Mouse (Mus musculus) thymus, postnatal 25 days (tissue): ENCODE results near the gene Pxk.
A peak's percentile ranks its signal among the peaks of the same experiment; 100 is the strongest.

Experiments
- DNase-seq: peaks from one replicate; pipeline ENCODE4 v3.0.0; 2022

Gene Pxk

DNA sequence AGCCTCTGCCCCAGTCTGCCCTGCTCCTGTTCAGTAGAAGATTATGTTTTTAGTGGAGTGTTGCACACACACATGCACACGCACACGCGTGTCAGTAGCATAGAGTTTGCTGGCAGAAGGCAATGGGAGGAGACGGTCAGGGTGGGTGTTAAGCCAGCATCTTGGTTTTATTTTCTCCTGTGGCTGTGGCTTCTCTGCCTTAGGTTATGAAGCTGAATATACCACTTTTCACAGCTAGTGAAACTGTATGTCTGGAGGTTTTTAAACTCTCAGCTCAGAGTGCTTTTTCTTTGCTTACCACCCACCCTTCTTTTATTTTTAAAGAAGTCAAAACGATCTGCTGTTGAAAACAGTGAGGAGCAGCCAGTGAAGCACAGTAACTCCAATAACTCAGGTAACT is 53.7 kb downstream of the Pxk start:
- DNase-seq: no peak

DNA sequence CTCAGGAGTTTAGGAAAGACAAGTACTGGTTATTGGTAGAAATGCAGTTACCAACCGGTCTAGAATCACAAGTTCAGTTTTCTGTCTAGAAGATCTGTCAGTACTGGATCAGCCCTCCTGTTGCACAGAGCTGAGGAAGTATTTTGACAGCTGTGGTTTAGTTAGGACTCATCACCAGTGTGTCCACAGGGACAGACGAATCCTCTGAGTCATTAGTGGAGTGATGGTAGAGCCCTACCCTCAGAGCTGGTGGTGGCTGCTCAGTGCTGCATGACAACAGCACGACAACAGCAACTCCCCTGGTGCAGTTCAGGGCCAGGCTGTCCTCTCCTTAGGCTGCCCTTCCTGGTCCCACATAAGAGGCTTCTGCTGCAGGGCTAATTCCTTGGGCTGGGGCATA is 56.1 kb downstream of the Pxk start:
- no peak for DNase-seq

DNA sequence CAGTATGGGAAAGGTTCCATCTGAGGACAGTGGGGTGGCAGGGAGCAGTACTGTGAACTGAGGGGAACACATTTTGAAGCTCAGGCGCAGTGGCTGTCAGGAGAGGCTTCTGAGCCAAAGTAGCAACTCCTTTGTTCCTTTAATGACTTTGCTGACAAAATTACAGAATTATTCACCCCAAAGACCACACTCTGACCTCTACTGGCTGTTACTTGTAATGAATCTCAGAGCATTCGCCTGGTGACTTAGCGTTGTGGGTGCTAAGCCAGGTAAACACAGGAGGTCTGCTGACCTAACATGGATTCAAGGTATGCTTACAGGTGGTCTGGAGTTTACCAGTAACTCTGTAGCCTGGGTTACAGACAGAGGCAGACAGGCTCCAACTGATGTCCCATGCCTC is 58.9 kb downstream of the Pxk start:
- DNase-seq: no peak

DNA sequence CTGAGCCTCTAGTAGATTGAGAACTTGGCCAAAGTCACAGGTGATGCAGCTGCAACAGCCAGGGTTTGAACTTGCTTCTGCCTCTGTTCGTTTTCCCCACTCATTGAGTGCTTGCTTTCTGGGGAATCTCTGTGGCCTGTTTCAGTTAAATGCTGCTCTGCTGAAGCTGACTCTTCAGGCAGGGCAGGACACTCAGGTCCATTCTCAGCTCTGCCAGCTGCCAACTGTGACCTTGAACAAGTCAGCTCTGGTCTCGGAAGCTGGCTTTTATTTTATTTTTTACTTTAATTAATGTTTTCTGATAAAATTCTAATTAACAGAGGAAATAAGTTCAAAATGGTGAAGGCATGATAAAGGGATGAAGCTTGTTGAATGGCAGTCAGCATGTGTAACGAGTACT is 60.7 kb downstream of the Pxk start:
- no peak for DNase-seq

DNA sequence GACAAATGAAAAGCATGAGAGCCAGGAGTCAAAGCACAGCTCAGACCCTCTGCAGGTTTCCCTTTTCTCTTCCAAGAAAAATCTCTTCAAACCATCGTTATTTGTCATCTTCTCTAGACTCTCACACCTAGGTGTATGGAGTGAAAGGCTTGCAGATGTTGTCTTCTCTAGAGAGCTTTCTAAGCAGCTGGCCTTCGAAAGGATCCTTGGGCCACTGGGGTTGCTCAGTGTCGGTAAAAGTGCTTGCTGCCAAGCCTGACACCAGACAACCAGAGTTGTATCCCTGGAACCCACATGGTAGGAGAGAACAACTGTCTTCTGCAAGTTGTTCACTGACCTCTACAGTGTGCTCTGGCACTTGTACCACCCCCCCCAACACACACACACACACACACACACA is 61.1 kb downstream of the Pxk start:
- DNase-seq: no peak

DNA sequence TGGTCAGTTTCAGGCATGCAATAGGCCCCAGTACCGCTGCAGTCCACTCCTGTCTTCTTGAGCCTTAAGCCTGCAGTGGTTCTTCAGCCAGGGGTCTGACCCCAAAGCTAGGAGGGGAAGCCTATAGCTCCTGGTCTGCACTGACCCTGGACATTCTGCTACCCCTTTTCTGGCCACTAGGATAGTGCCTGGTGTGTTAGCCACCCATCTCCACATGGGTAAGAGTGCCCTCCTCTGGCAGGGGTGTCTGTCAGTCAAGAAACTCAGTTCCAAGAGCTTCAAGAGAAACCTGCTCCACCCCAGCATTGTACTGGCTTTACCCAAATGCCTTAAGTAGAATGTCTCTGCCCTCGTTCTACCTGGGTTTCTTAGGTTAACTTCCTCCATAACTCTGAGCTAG is 63.8 kb downstream of the Pxk start:
- peak; percentile 26 for DNase-seq

DNA sequence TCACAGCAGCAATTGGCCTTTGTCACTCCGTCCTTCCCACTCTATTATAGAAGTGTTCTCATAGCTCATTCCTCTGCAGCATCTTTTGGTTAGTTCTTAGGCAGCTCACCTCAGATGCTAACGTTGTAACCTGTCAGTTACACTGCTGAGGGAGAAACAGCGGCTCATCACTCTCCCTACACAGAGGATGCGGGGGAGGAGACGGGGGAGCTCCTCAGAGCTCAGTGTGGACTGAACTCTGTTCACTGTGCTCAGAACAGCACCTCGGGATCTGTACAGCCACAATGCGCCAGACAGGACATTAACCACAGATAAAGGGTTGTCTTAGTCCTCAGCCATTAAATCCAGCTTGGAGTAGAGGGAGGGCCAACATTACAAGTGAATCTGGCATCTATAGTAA is 66.5 kb downstream of the Pxk start:
- no peak for DNase-seq

DNA sequence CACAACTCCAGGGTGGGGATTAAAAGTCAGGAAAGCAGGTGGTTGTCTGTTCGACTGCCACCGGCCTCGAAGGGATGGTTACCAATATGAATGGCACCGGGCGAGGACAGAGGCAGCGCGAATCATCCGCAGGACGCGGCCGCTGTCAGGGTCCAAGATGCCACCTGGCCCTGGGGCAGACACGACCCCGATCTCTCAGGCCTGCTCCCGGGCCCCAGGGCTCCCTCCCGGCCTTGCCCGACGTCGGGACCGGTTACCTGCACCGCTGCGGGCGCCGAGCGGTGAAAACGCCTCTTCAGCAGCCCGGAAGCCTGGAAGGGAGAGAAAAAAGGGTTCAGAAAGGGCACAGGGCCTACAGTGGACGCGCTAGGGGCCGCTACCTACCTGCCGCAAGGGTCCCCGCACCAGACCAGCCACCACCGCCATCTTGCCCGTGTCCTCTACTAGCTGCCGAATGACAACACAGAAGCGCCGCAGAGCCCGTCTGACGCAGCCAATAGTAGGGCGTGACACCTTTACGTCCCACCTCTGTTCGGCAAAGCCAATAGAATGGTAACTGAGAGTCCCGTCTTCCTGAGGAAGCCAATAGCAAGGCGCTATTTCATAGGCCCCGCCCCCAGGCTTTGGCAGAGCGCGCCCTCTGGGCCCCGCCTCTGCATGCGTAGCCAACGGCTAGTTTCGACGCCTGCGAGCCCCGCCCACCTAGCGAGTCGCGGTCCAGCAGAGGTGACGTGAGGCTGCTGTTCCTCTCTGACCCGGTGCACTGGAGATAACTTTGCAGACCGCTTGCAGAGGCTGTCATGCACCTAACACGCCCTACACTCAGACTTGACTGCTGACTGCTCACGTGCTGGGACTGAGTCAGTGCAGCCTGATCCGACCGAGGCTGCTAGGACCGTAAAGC is 74.7 kb downstream of the Pxk start, which contains the start of gene Pdhb:
Gene Pdhb (minus strand): TSS at position 519 of the 904 bp plus-strand sequence.
- DNase-seq: peak; percentile 98

DNA sequence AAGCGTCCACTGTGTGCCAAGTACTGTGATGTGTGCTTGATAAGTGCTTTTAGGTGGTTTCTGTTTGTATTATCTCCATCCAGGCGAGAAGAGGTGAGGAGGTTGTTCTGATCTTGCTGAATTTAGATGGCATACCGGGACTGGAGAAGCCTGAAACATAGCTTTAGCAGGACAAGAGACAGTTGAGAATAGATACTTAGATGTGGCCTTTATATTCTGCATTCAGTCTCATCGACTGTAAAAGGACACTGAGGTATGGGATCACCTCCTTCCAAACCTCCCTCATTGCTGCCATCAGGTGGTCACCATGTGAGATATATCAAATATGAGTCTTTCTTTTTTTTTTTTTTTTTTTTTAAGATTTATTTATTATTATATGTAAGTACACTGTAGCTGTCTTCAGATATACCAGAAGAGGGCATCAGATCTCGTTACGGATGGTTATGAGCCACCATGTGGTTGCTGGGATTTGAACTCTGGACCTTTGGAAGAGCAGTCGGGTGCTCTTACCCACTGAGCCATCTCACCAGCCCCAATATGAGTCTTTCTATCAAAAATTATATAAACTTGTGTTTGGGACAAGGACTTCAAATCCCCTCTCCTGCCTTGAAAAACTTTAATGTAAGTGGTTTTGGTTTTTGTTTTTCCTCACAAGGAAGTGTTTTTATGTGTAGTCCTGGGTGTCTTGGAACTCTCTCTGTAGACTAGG is 75.7 kb downstream of the Pxk start:
- peak; percentile 52 for DNase-seq

DNA sequence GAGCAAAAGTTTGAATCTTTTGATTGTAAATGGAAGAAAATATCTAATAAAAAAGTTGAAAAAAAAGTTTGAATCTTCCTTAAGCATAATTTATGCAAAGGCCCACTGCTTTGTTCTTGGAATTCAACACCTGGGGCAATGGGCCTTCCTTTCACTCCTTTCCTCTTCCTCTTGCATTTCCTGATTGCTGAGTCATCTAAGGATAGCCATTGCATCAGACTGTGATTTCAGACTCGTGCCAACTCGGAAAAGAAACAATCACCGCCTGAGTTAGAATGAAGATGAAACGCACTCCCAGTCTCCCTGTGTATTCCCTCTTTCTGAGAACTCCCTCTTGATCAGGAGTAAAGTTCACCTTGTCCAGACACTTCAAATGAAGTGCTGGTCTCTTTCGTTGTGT is 76.6 kb downstream of the Pxk start:
- no peak for DNase-seq

DNA sequence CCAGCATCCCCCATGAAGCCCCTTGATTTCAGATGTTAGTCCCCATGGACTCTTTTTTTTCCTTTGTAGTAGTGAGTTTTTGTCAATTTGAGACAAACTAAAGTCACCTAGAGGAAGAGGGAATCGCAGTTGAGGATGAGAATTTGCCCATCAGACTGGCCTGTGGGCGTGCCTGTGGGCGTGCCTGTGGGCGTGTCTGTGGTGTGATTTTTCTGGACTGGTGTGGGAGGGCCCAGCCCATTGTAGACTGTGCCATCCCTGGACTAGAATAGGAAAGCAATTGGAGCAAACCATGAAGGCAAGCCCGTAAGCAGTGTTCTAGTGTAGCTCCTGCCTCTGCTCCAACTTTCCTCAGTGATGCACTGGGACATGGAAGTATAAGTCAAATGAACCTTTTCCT is 78.2 kb downstream of the Pxk start:
- no peak for DNase-seq

DNA sequence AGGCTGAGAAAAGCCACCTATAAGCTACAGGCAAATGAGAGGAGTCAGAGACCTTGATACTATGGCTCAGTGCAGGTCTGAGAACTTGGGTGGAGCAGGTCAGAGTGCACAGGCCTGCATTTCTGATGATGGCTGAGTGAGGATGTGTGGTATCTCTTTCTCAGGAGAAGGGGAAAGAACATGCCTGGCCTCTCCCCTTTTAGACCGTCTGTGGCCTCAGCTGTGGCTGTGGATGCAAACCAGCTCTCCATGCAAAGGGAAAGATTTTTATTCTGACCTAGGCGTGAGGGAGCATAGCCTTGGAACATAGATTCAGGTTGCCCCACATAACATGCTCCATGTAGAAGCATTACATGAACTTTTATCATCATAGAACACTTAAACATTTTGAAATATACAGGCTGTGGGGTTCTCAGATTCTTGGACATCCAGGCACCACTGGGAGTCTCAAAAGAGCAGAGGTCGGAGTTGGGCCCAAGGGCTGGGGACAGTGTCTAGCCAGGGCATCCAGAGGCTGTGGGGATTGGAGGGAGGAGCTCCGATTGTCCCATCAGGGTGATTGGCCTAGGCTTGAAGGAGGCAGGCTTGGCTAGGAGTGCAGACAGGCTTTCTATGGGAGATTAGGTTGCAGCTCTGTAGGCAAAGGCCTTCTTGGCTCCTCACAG is 82.5 kb downstream of the Pxk start:
- no peak for DNase-seq

DNA sequence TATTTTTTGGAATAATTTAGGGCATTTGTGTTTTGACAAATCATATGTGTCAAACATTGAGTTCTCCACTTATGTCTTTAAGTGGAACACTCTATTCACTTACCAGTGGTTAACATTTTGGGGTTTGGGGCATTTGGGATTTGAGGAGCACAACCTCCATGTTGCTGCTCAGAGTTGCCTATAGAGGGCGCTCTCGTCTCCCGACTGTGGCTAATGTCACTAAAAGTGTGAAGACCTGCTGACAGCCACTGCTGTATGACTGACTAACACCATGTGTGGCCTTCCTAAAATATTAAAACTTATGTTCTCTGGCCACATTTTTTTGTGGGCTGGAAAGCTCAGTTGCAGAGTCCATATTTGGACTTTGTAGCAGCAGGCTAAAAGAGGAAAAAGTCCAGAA is 85.3 kb downstream of the Pxk start:
- no peak for DNase-seq

DNA sequence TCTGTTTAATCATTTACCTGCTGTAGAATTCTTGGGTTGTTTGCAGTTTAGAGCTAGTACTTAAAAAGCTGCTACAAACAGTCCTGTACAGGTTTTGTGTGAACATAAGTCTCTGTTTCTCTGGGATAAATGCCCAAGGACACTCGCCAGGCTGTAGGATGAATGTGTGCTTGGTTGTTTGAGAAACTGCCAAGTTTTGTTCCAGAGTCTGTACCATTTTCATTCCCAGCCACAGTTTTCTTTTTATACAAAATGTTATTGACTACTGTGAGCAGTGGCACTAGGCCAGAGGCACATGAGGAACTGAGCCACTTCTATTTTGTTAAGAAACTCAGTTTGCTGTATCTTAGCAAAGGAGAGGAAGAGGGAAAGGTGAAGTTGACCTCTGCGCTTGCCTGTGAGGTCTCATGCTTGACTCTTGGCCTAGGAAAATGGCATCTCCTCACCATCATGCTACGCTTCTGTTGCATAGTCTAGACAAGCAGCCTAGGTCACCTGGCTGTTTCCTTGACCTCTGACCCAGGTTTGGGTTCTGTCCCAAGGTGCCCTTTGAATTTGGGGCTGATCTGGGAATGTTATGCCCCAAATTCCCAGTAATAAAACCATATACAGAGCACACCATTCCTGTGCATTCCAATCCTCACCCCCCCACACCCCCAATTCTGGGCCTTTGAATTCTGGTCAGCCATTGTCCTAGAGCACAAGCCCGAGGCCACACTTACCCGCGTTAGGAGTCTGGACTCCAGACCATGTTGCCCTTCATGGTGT is 88.5 kb downstream of the Pxk start:
- DNase-seq: no peak

DNA sequence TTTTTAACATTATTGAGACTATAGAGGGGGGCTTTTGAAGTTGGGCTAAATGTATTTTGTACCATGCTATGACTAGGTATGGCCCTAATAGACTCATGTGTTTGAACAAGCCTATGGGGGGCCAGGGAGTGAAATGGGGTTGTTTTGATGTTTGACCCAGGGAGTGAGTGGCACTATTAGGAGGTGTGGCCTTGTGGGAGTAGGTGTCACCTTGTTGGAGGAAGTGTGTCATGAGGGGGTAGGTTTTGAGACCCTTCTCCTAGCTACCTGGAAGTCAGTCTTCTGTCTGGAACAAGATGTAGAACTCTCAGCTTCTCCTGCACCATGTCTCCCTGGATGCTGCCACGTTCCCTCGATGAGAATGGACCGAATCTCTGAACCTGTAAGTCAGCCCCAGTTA is 92.5 kb downstream of the Pxk start:
- no peak for DNase-seq

DNA sequence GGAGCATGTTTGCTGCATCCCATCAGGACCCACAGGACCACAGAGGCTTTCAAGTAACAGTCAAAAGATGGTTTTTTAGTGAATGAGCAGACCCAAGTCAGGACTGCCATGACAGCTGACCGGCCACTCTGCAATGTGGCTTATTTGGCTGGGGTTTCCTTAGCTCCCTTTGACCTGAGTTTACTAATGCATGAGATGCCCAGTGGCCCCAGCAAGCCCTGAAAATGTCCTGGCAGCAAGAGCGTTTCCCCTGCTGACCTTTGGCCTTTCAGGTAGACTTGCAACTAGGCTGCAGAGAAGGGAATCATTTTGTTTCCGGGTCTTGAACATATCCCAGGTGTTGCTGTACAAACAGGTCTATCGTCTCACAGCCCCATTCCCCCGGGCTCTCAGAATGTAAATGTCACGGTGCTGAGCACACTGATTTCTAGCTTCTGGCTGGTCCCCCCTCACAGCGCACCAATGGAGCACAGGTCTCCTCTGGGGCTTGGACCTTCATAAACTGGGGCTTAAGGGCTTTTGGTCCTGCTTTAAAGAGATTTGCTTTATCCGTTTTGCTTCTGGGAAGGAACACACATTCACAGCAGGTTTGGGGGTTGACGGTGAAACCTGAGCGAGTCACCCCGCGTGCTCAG is 93.4 kb downstream of the Pxk start:
- DNase-seq: no peak

DNA sequence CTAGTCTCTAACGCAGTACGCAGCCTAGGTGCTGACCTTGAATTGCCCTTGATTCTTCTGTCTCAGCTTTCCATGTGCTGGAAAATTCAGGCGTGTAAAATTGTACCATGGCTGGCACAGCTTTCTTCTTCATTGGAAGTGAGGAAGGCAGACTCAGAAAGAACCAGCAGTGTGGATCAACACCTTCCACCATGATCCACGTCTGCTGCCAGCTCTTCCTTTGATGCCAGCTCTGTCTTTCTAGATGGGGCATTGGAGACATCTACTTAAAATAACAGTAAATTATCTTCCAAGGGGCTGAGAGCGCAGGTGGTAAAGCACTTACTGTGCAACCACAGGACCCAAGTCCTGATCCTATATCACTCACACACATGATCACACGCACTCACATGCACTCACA is 94.7 kb downstream of the Pxk start:
- DNase-seq: no peak

DNA sequence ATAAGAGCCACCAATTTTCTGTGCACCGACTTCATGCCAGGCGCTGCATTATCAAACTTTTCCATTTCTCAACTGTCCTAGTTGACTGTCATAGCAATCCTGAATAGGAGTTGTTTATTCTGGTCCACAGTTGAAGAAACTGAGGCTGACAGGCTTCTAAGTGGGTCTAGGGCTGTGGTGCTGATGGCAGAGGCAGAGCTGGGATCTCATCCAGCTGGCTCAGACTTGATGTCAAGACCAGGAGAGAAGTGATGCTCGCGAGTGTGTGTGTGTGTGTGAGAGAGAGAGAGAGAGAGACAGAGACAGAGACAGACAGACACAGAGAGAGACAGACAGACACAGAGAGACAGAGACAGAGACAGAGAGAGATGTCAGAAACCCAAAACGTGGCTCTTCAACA is 102.8 kb downstream of the Pxk start:
- DNase-seq: no peak

DNA sequence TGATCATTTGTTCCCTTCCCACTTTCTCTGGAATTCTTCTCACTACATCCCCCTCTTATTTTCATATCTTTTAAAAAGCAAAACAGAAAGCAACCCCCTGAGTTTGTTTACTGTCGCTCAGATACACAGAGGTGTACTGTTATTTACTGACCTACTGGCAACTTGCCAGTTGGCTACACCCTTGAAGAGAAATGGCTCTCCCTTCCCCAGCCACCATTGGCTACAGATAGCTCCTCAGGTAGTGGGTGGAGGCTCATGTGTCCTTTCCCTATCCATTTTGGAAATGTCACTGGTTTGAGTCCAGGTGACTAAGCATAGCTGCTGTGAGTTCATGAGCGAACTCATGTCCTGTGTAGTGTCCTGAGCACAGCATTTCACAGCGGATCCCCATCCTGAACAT is 103.7 kb downstream of the Pxk start:
- DNase-seq: no peak

DNA sequence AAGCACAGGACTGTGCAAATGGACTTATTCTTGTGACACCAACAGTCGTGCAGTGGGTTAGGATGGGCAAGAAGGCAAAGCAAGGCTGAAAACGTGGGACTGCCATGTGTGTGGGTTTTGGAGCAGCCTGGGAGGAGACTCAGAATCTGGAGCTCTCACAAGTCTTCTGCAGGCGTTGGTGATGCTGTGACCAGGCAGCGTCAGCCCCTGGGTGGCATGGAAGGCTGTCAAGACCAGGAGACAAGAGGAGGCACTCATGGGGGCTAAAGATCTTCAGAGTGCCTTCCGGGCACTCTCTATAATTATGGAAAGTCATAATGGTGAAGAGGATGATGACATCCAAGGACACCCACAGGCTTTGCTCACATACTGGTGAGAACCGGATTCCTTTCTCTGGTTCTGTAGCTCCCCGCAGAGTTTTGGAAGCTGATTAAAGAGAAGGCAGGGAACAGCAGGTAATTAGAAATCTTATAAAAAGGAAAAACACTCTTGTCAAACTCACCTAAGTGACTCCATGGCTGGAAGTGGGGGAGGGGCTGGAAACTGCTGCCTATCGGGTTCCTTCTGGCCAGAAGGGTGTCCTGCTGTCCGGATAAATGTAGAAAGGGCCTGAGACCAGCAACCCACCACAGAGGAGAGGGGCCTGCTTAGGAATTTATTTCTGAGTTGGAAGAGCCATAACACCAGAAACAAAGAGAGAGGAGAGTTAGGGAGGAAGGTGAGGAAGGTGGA is 108.3 kb downstream of the Pxk start:
- no peak for DNase-seq

DNA sequence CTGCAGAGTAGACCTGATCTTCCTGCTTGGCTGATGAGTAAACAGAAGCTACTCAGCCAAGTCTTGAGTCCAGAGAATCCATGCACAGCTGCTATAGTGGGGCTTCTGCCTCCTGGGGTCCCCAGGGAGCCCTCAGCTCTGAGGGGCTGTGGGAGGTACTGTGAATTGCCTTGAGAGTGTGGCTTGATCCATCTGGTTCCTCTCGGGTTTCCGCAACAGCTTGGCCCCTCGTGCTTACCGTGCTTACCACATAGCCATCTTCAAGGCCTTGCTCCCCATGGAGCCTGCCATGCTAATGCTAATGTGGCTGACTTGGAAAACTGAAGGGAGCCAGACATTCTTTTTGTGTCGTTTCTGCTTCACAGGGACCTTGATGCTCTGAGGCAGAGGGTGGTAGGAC is 109.1 kb downstream of the Pxk start:
- DNase-seq: no peak

DNA sequence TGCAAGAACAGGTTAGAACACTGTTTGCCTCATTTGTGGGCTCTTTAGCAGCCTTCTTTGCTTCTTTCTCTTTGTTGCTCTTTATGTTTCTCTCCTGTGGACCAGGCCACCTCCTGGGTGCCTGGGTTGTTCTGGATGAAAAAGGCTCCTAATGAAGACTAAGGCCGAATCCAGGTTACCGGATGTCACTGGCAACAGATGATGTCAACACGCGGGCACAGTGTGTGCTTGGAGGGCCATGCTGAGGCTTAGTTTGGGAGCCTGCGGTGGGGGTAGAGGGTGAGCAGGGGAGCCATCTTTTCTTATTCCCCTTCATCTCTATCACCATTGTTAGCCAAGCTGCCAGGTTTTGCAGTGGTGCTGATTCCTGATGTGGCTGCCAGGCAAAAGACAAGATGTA is 109.5 kb downstream of the Pxk start:
- no peak for DNase-seq
